Mouse (Mus musculus) olfactory bulb, adult 2 months (tissue): ENCODE results near the gene Pofut1.

Source experiments
- CTCF ChIP-seq: fragments of 200-500 bp; IDR thresholded peaks from 2 replicates; pipeline ENCODE4 v1.5.1; 2012; ENCODE audit warnings: low read depth, mild to moderate bottlenecking, low read length, moderate library complexity; ENCODE audit not compliant: insufficient read depth
- POLR2A ChIP-seq: fragments of 200-500 bp; IDR thresholded peaks from 2 replicates; pipeline ENCODE4 v1.6.1; 2012; ENCODE audit warnings: mild to moderate bottlenecking, low read depth, low read length, moderate library complexity; ENCODE audit not compliant: insufficient read depth

GRCm38 (mm10) chr2:153225595-153225953, 15.8 kb upstream of the Pofut1 start:
- TF ChIP-seq CTCF (no peak), POLR2A (no peak)
